Mouse (Mus musculus): Measurements from ENCODE around the gene Gng8.

The Gng8 gene

DNA sequence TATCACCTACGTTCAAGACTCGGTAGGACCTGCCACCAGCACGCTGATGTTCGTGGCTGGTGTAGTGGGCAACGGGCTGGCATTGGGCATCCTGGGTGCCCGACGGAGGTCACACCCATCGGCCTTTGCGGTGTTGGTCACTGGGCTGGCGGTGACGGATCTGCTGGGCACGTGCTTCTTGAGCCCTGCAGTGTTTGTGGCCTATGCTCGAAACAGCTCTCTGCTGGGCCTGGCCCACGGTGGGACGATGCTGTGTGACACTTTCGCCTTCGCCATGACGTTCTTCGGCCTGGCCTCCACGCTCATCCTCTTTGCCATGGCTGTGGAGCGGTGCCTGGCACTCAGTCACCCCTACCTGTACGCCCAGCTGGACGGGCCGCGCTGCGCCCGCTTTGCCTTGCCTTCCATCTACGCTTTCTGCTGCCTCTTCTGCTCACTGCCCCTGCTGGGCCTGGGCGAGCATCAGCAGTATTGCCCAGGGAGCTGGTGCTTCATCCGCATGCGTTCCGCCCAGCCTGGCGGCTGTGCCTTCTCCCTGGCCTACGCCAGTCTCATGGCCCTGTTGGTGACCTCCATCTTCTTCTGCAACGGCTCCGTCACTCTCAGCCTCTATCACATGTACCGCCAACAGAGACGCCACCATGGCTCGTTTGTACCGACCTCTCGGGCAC, 15.4 kb downstream of the Gng8 start:
- DNase-seq (ENCODE audit: low read depth in 2 of 2, low spot score in 2 of 2): no peak

DNA sequence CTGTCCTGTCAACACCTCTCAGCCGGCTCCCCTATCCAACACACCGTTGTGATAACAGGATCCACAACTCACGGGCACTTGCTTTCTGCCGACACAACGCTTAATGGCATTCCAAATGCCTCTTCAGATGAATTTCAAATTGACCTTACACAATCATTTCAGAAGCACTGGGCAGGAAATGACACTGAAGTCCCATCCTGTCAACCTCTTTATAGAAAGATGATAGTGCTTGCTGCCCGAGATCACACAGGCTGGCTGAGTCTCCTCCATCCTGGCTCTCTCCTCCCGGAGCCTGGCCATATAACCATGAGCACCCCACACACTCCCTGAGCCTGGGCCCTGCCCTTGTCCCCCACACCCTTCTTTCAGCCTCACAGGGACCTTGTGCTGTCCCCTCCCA, 16.3 kb downstream of the Gng8 start:
- no peak for DNase-seq (ENCODE audit: low read depth in 2 of 2, low spot score in 2 of 2)

DNA sequence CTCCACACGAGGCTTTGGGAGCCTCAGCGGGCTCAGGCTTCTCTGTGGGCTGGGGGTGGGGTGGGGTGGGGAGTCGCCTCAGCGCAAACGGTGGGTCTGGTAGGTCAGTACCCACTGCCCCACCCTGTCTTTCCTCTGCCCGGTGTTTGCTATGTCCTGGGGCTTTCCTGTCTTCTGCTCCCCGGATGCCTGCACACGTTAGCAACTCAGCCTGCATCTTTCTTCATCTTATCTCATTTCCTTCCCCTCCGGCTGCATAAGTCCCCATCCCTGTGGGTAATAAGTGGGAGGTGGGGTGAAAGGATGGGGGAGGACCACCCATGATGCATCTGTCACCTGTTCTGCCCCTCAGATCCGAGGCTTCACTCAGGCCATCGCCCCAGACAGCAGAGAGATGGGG, 16.8 kb downstream of the Gng8 start:
- no peak for DNase-seq (ENCODE audit: low read depth in 2 of 2, low spot score in 2 of 2)

DNA sequence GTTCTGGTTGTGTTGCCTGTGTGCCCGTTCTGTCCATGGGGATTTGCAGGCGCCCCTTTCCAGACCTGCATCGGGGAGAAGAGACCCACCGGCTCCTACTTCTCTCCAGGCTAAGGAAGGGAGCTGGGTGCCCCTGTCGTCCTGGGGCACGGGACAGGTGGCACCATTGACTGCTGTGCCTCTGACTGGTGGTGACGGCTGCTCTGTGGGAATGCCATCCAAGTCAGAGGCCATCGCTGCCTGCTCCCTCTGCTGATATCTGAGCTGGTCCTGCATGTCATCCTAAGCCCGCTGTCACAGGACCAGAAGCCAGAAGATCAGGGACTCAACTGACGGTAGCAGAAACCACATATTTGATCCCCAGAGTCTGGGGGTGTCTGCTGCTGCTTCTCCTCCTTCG, 17.3 kb downstream of the Gng8 start:
- DNase-seq (ENCODE audit: low read depth in 2 of 2, low spot score in 2 of 2): no peak

- no peak for DNase-seq (ENCODE audit: low read depth in 2 of 2, low spot score in 2 of 2)
These were observed 18.3 kb downstream of the Gng8 start for GRCm38 (mm10) chr7:16909909-16910308.

DNA sequence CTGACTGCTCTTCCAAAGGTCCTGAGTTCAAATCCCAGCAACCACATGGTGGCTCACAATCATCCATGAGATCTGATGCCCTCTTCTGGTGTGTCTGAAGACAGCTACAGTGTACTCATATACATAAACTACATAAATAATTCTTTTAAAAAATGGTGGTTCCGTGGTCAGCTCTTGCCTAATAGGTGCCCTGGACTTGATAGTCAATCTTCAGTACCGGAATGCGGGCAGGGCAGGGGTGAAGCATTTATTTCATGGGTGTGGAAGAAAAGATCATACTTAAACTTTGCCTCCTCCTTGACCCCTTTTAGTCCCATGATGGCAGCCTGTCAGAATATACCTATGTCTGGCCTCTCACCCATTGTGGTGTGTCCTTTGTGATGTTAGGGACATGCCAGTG, 20.3 kb downstream of the Gng8 start:
- no peak for DNase-seq (ENCODE audit: low read depth in 2 of 2, low spot score in 2 of 2)

DNA sequence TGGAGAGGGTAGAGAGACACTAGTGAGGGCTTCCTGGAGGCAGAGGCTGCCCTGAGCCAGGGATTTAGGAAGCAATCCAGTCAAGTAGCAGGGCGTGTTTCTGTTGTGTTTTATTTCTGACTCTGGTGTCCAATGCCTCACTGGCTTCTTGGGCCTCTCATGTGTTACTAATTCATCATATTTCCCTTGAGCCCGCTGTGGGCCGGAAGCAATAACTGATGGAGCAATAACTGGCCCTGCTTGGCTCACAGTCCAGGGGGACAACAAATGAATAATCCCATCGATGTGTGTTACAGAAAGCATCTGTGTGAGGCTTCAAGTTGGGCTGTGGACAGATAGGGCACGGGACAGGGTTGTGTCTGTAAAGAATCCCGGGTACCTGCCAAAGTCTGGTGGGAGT, 20.8 kb downstream of the Gng8 start:
- no peak for DNase-seq (ENCODE audit: low read depth in 2 of 2, low spot score in 2 of 2)

GRCm38 (mm10) chr7:16913806-16914452, 22.3 kb downstream of the Gng8 start:
- DNase-seq (ENCODE audit: low read depth in 2 of 2, low spot score in 2 of 2): peak; percentile 57 to 68

- no peak for DNase-seq (ENCODE audit: low read depth in 2 of 2, low spot score in 2 of 2)
These were observed 23.1 kb downstream of the Gng8 start for GRCm38 (mm10) chr7:16914453-16915343.

- DNase-seq (ENCODE audit: low read depth in 2 of 2, low spot score in 2 of 2): no peak
These were observed 24.1 kb downstream of the Gng8 start for GRCm38 (mm10) chr7:16915461-16916340.

GRCm38 (mm10) chr7:16916342-16917265, 25.0 kb downstream of the Gng8 start:
- DNase-seq (ENCODE audit: low read depth in 2 of 2, low spot score in 2 of 2): no peak

DNA sequence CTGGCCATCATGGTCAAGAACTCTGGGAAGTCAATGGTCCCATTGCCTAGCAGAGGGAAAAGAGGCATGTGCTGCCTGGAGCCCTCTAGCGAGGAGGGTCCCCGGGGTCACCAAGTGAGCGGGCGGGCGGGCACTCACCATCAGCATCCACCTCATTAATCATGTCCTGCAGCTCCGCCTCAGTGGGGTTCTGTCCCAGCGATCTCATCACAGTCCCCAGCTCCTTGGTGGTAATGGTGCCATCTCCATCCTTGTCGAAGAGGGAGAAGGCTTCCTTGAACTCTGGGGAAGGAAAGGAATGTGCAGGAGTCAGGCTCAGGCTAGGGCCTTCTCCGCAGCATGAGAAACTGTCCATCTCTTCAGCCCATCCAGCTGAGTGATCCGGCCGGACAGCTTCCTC, 25.9 kb downstream of the Gng8 start:
- DNase-seq (ENCODE audit: low read depth in 2 of 2, low spot score in 2 of 2): no peak

DNA sequence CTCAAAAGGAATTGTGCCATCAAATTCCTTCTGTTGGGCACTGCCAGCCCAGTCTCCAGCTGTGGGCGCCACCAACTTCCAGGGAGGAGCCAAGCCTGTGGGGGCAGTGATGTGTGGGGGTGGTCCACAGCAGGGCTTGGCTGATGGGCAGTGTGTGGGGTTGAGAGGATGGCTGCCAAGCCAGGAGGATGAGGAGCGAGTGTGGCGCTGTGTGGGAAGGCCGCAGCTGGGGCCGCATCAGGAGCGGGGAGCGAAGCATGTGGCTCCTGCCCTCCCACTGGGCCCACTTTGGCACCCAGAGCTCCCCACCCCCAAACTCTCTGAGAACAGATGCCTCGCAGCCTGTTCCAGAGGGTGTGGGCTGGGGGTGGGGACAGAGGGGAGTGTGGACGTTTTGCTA, 26.4 kb downstream of the Gng8 start:
- DNase-seq (ENCODE audit: low read depth in 2 of 2, low spot score in 2 of 2): no peak

DNA sequence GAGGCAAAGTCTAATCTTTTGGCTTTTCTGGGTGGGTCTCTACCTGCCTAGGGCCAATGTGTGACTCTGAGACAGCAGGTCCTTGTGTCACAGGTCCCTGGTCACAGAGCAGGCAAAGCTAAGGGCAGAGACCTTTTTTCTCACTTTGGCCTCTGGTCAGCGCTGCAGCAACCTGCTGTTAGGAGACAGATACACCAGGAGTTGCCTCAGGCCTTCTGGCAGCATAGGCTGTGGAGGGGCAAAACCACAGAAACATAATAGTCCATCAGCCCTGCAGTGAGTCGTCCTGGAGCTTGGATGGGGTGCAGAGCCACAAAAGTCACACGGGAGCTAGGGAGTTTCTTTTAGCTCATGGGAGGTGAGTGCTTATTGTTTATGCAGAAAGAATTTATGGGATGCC, 27.1 kb downstream of the Gng8 start:
- no peak for DNase-seq (ENCODE audit: low read depth in 2 of 2, low spot score in 2 of 2)

DNA sequence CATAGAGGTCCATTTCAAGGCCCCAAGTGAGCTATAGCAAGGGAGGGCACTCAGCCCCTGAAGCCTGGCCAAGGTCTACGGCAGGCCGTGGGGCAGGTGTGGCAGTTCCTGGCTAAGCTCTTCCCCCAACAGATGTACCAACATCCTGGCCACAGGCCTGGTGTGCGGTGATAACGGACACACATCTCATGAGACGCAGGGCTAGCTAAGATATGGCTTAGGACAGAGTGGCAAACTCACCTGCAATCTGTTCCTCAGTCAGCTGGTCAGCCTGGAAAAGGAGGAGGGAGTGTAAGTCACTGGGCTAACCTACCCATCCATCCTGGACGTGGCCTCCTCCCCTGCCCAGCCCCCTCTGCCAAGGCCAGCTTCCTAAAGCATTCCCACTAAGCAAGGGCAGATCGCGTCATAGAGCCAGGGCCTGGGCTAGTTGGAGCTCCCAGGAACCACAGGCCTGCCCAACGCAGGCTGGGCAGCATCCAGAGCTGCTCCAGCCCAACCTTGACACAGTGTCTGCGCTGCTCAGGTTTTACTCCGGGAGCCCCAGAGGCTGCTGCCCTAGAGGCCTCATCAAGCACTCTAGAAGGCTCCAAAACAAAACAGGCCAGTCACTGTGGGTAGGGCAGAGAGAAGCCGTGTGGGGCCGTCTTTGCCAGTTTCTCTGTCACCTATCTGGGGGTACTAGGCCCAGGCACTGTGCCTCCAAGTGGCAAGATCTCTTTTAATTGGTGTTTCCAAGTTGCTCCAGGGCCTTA, 28.0 kb downstream of the Gng8 start:
- no peak for DNase-seq (ENCODE audit: low read depth in 2 of 2, low spot score in 2 of 2)

DNA sequence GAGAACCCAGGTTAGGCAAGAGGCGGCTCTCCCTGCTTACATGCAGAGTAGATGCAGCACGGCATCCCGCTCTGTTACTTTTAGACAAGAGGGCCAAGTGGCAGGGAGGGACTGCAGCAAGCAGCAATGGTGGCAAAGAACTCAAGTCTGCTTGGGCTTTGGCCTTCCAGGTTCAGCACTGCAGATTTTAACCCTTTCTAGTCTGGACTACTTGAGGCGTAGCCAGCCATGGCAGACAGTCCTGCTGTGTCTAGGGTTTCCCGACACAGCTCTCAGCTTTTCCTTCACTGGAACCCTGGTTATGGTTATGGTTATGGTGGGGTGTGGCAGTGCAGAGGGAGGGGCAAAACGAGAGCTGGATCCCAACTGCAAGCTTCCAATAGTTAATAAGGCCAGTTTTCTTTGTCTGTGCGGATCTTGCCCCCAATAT, 28.6 kb downstream of the Gng8 start:
- no peak for DNase-seq (ENCODE audit: low read depth in 2 of 2, low spot score in 2 of 2)

DNA sequence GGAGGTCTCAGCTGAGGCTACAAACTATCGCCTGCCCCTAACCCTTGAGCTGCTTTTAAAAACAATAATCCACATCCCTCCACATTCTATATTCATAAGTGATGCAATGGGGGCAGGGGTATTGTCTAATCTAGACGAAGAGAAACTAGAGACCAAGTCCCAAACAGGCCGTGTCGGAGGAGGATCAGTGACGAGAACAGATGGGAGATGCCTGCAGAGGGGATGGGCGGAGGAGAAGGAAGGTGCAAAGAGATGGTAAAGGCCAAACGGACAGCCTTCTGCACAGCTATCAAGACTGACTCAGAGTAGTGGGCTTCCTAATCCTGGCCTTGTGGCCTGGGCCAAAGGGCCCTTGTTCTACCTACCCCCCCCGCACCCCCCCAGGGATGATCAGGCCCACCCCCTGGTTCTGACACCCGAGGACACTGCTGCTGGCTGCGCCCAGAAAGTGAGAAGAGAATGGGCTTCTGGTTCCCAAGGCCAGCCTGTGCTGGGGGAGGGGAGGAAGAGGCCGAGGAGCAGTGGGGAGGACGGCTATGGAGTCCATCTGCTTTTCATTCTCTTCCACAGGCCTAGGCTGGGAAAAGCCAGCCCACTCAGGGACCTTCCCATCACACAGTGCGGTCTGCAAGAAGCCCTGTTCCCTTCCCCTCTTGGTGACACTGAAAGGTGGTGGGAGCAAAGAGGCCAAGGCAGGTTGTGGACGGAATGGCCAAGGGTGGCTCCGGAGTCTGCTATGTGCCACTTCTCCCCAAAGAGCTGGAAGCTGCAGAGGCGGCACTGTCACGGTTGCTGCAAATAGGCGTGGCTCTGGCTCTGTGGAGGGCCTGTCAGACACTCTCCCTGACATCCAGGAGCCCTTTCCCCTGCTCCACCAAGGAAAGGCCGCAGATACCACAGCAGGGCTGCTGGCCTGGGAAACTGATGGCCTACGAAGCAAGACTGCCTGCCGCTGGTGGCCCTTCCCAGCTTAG, 29.5 kb downstream of the Gng8 start:
- DNase-seq (ENCODE audit: low read depth in 2 of 2, low spot score in 2 of 2): no peak

GRCm38 (mm10) chr7:16921881-16922335, 30.3 kb downstream of the Gng8 start:
- DNase-seq (ENCODE audit: low read depth in 2 of 2, low spot score in 2 of 2): no peak

Measured in CD8-positive naive resting alpha-beta T cell, adult 2 months (primary cell).